Mouse (Mus musculus): ENCODE data around the gene Mboat1.

DNA sequence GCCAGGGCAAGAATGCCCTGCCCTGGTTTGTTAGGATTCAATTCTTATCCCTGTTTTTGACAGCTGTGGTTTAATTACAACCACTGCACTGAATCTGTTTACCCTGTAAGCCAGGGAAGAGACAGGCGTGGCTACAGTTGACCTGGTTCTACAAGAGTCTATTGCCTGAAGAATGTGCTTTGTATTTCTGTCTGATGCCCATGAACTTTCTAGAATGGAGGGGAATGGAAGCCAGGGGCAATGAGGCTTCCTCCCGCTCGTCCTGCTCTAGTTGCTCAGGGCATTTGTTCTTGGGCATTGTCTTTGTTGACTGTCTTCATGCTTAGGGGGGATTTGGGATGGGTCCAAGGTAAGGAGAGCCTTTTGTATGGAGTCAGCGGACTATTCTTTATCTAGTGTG lies 63.5 kb downstream of the Mboat1 start:
- no peak for TF ChIP-seq EP300 (IDR thresholded peaks at IDR 0.05; ENCODE audit: insufficient read depth, low read depth, low read length)
- no peak for TF ChIP-seq POLR2A (IDR thresholded peaks at IDR 0.05; ENCODE audit: insufficient read depth, low read depth, low read length)

All from heart, adult 2 months (tissue).